Mouse (Mus musculus): ENCODE measurements around the gene Ccnb1. TPM values are rescaled to one million over a fixed set of nuclear protein-coding genes. Genes with fewer than 3 reads are reported as not detected.

Ccnb1 gene
- polyA plus RNA-seq, 1 experiment: not detected

DNA sequence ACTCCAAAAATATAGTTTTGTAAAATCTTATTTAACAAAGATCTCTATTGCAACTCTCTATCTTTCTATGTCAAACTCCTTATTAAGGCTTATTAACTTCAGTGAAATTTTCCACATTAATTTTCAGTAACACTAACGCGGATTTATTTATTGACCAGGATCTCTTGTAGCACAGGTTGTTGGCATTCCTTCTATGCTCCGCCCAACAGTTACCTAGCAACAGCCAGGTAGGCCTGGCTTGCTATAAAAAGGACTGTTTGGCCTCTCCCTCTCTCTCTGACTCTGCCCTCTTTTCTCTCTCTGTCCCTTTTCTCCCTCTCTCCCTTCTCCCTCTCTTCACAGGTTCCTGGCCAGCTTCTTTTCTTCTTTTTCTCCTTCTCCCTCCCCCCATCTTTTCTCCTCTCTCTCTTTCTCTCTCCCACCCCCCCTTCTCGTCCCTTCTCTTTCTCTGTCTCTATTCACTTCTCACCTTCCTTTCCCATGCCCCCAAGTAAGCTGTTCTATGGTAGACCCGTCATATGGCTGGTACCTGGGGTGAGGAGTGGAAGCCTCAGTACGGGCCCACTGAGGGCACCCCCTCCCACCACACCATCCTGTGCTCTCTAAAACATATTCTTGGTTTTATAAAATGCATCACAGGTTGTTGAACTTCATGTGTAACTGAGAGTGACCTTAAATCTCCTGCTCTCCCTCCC, 1.1 kb upstream of the Ccnb1 start:
- Histone ChIP-seq H3K27ac (replicated peaks; ENCODE audit: low read depth, low read length) (no peak overlapping the region), H3K4me1 (ENCODE audit: control insufficient read depth, insufficient read depth, insufficient read length, low read length) (no peaks in the 10 kb centered on the region), H3K4me3 (ENCODE audit: insufficient read depth, low read depth, low read length) (no peak overlapping the region)

DNA sequence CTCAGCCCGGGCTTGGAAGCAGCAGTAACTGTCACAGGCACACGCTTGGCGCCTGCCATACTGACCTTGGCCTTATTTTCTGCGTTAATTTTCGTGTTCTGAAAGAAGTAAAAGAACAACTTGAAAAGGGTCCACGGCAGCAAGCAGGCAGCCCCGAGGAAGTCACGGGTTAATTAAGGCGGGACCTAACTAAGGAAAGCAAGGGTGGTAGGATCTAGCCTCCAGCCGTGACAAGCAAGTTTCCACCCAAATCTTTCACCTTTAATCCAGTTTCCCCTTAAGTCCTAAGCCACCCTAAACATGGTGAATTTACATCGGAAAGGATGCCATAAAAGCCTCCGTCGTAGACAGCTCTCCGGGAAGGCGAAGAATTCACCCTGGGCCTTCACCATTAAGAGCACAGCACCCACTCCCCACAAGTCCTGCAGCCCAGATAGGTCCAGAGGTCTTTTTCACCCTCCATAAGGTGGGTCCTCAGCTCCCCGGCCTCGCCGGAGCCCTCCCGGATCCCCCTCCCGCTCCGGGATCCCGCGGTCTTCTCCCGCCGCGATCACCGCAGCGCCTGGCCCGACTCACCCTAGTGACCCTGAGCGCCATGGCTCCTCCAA, 460 bp downstream of the Ccnb1 start:
- peak overlapping the region; percentile 60 for H3K4me3 ChIP-seq (ENCODE audit: insufficient read depth, low read depth, low read length)
- H3K27ac ChIP-seq (replicated peaks; ENCODE audit: low read depth, low read length): no peak overlapping the region
- no peaks in the 10 kb centered on the region for H3K4me1 ChIP-seq (ENCODE audit: control insufficient read depth, insufficient read depth, insufficient read length, low read length)

DNA sequence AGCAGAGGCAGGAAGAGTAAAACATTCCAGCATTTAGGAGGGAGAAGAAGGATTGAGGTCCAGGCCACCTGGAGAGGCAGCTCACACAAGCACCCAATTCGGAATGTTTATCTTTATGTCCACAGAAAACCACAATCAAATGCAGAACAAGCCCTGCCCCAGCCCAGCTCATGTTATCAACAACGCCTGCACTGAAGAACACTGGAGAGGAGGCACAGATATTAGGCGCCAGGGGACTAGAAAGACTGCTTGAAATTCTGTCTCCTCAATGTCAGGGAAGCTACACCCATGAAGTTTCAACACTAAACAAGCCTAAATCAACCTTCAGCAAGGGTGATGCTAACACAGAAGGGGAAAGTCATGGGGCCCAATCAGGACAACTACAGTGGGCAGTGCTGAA, 8.9 kb downstream of the Ccnb1 start:
- H3K4me1 ChIP-seq (ENCODE audit: control insufficient read depth, insufficient read depth, insufficient read length, low read length): no peaks in the 10 kb centered on the region; the same call in 1 of the 2 replicates

DNA sequence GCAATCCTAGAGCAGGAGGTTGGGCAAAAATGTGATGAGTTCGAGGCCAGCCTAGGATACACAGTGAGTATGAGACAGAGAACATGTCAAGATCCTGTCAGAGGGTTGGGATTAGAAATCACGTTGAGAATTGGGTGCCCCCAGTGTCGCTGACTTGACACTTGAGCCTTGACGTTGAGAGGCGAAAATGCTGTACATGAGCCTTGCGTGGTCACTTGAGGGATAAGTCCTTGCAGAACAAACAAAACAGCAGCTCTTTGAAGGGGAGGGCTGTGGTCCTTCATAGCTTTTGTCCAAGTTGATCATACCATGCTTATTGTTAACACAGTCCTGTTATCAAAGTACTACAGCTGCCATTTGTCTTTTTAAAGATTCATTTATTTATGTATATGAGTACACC, 9.7 kb downstream of the Ccnb1 start:
- no peaks in the 10 kb centered on the region; the same call in 1 of the 2 replicates for H3K4me1 ChIP-seq (ENCODE audit: control insufficient read depth, insufficient read depth, insufficient read length, low read length)
- H3K4me3 ChIP-seq (ENCODE audit: insufficient read depth, low read depth, low read length): no peak overlapping the region
- H3K27ac ChIP-seq (replicated peaks; ENCODE audit: low read depth, low read length): no peak overlapping the region

More for the DNA sequence above, 8.9 kb downstream of the Ccnb1 start:
- H3K4me3 ChIP-seq (ENCODE audit: insufficient read depth, low read depth, low read length): no peak overlapping the region
- H3K27ac ChIP-seq (replicated peaks; ENCODE audit: low read depth, low read length): no peak overlapping the region

- H3K27ac ChIP-seq (replicated peaks; ENCODE audit: low read depth, low read length): no peak overlapping the region
- no peaks in the 10 kb centered on the region; the same call in 1 of the 2 replicates for H3K4me1 ChIP-seq (ENCODE audit: control insufficient read depth, insufficient read depth, insufficient read length, low read length)
- H3K4me3 ChIP-seq (ENCODE audit: insufficient read depth, low read depth, low read length): peak overlapping the region; percentile 65
Observed at GRCm38 (mm10) chr13:100776056-100776419, 10.3 kb downstream of the Ccnb1 start.

- peak within 1 kb of the TSS; percentile 65 for H3K4me3 ChIP-seq (ENCODE audit: insufficient read depth, low read depth, low read length)
- no peaks in the 10 kb centered on the region; the same call in 1 of the 2 replicates for H3K4me1 ChIP-seq (ENCODE audit: control insufficient read depth, insufficient read depth, insufficient read length, low read length)
- H3K27ac ChIP-seq (replicated peaks; ENCODE audit: low read depth, low read length): no peak within 1 kb of the TSS
Observed at GRCm38 (mm10) chr13:100775252-100776055, 10.9 kb downstream of the Ccnb1 start, which contains the start of gene Cenph. TSS of gene Cenph (minus strand) at chr13:100775899.

DNA sequence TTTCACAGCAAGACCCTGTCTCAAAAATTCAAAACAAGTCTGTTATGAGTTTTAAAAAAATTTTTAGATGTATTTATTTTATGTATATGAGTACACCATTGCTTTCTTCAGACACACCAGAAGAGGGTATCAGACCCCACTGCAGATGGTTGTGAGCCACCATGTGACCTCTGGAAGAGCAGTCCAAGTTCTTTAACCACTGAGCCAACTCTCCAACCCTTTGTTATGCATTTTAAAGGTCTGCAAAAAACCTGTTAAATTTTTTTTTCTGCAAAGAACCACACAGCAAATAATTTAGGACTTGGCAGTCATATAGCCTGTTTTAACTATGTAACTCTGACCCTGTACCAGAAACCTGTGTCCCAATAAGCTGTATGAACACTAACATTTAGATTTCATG, 11.7 kb downstream of the Ccnb1 start:
- H3K4me3 ChIP-seq (ENCODE audit: insufficient read depth, low read depth, low read length): no peak overlapping the region
- no peak overlapping the region for H3K27ac ChIP-seq (replicated peaks; ENCODE audit: low read depth, low read length)
- no peaks in the 10 kb centered on the region; the same call in 1 of the 2 replicates for H3K4me1 ChIP-seq (ENCODE audit: control insufficient read depth, insufficient read depth, insufficient read length, low read length)

DNA sequence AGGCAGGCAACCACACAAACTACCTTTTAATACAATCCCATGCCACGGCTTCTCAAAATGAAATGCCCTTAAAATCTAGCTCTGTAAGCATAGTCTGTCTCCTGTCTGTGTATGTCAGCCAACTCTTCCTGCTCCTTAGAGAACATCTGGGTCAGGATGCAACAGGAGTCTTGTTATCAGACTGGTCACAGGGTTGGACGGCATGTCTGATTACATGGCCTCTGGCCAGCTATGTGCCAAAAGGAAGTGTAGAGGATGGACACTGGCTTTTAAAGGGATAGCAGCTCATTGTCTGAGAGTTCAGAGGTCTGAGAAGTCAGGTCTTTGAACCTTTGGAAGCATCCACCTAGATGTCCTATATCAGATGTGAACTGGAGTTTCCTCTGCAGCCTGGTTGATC, 31.0 kb downstream of the Ccnb1 start:
- Histone ChIP-seq H3K4me1 (ENCODE audit: control insufficient read depth, insufficient read depth, insufficient read length, low read length) (no peaks in the 10 kb centered on the region), H3K4me3 (ENCODE audit: insufficient read depth, low read depth, low read length) (no peak overlapping the region), H3K27ac (replicated peaks; ENCODE audit: low read depth, low read length) (no peak overlapping the region)

- no peak overlapping the region for H3K4me3 ChIP-seq (ENCODE audit: insufficient read depth, low read depth, low read length)
- no peak overlapping the region for H3K27ac ChIP-seq (replicated peaks; ENCODE audit: low read depth, low read length)
- H3K4me1 ChIP-seq (ENCODE audit: control insufficient read depth, insufficient read depth, insufficient read length, low read length): no peaks in the 10 kb centered on the region
Observed at GRCm38 (mm10) chr13:100754186-100754585, 32.2 kb downstream of the Ccnb1 start.

DNA sequence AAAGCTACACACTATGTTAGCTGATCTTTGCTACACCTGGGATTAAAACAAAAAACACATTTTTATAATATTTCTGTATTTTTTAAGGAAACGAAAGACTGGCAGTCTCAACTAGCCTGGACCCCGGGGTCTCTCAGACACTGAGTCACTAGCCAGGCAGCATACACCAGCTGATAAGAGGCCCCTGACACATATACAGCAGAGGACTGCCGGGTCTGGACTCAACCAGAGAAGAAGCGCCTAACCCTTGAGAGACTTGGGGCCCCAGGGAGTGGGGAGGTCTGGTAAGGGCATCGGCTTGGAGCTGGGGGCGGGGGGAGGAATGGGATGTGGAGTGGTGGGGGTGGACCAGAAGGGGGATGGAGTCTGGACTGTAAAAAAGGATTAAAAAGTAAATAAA, 33.4 kb downstream of the Ccnb1 start:
- Histone ChIP-seq H3K27ac (replicated peaks; ENCODE audit: low read depth, low read length) (no peak overlapping the region), H3K4me1 (ENCODE audit: control insufficient read depth, insufficient read depth, insufficient read length, low read length) (no peaks in the 10 kb centered on the region), H3K4me3 (ENCODE audit: insufficient read depth, low read depth, low read length) (no peak overlapping the region)

DNA sequence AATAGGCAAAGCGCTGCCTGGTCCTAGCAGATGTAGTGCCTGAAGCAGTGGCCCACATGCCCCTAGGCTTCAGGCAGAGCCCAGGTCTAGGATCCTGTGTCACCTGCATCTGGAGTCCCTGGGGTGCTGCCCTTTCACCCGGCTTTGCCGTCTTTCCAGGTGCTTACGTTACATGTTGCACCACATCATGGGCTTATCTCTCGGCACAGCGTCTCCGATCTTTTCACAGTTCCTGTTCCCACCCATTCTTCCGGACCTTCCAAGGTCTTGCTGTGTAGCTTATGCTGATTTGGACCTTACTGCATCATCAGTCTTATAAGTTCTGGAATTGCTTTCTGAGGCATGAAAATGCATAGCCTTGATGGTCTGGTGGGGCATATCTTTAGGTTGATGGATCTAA, 33.8 kb downstream of the Ccnb1 start:
- no peaks in the 10 kb centered on the region for H3K4me1 ChIP-seq (ENCODE audit: control insufficient read depth, insufficient read depth, insufficient read length, low read length)
- H3K4me3 ChIP-seq (ENCODE audit: insufficient read depth, low read depth, low read length): no peak overlapping the region
- no peak overlapping the region for H3K27ac ChIP-seq (replicated peaks; ENCODE audit: low read depth, low read length)

DNA sequence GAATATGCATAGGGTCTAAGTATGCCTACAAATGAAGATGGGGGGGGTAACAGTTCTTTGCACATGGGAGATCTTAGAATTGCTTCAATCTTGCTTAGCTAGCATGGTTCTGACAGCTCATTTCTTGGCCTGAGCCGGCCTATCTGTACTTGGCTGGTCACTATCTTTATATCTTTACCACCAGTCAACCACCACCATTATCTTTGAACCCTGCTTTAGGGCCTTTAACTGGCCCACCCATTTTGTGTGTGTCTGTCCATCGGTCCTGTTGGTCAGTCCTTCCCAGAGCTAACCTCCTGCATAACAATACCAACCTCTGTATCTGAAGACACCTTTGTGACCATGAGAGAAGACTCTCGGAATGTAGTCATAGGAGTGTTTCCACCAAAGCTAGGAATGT, 35.0 kb downstream of the Ccnb1 start:
- Histone ChIP-seq H3K4me1 (ENCODE audit: control insufficient read depth, insufficient read depth, insufficient read length, low read length) (no peaks in the 10 kb centered on the region), H3K4me3 (ENCODE audit: insufficient read depth, low read depth, low read length) (no peak overlapping the region), H3K27ac (replicated peaks; ENCODE audit: low read depth, low read length) (no peak overlapping the region)

- Histone ChIP-seq H3K4me3 (ENCODE audit: insufficient read depth, low read depth, low read length) (no peak overlapping the region), H3K4me1 (ENCODE audit: control insufficient read depth, insufficient read depth, insufficient read length, low read length) (no peaks in the 10 kb centered on the region), H3K27ac (replicated peaks; ENCODE audit: low read depth, low read length) (no peak overlapping the region; the same call in 1 of the 2 replicates)
Observed at GRCm38 (mm10) chr13:100750799-100751198, 35.6 kb downstream of the Ccnb1 start.

DNA sequence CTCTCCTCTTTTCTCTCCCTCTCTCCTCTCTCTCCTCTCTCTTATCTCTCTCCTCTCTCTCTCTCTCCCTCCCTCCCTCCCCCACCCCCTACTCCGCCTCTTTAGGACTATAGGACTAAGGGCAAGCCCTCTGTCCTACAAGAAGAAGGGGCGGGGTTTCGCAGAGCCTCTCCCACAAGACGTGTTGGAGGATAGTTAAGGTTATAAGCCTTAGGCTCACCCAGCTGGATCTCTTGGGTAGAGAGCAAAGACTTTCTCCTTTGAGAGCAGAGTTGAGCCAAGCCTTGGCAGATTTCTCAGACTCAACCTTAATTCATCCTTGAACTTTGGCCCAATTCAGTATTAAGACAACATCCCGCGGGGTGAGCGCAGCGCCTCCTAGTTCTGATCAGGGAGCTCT, 37.7 kb downstream of the Ccnb1 start:
- Histone ChIP-seq H3K27ac (replicated peaks; ENCODE audit: low read depth, low read length) (peak overlapping the region; percentile 84), H3K4me3 (ENCODE audit: insufficient read depth, low read depth, low read length) (no peak overlapping the region), H3K4me1 (ENCODE audit: control insufficient read depth, insufficient read depth, insufficient read length, low read length) (peaks cover 4% of the 10 kb centered on the region; the same call in 1 of the 2 replicates)

- H3K27ac ChIP-seq (replicated peaks; ENCODE audit: low read depth, low read length): no peak overlapping the region
- H3K4me3 ChIP-seq (ENCODE audit: insufficient read depth, low read depth, low read length): no peak overlapping the region
- peaks cover 4% of the 10 kb centered on the region; the same call in 1 of the 2 replicates for H3K4me1 ChIP-seq (ENCODE audit: control insufficient read depth, insufficient read depth, insufficient read length, low read length)
Observed at GRCm38 (mm10) chr13:100746090-100746489, 40.3 kb downstream of the Ccnb1 start.

Measured in brown adipose tissue, adult 24 weeks (tissue).